Mouse (Mus musculus) frontal cortex, adult (tissue): ENCODE results near the gene Ssh3.

Source experiments
- ATAC-seq: cut with Nextera tagmentation; 2 replicates; pipeline ENCODE4 v1.9.2; 2017; ENCODE audit warnings: mild to moderate bottlenecking, moderate library complexity, mixed read lengths; ENCODE audit not compliant: low TSS enrichment

The Ssh3 gene

DNA sequence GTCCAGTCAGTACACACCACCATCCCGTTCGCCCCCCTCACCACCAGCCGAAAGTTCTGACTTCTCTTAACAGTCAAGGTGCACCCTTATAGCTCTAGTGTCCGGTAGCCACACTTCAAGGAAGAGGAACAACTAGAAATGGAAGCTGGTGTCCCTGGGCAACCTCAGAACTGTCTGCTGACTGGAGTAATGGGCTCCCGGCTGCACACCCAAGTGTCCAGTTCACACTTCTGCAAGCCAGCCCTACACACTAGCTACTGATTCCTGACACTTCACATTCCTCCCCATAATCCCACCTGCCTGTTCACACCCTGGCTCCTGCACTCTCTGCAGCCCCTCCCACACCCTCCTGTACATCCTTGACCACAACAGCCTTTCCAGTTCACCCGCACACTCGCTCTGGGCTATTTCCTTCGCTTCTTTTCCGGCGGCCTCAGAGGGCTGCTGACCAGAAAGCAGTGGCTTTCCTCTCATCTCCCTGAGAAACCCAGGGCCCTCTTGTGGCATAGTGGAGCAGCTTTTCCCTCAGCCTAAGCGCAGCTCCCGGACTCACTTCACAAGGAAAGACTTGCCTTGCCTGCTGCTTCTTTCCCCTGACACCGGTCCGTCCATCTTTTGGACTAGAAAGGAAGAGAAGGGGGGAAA lies 52.8 kb downstream of the Ssh3 start:
- peak; percentile 73; the same call in 1 of the 2 replicates for ATAC-seq

- no peak for ATAC-seq
These were observed 53.5 kb downstream of the Ssh3 start for GRCm38 (mm10) chr19:4215451-4215840.

- no peak for ATAC-seq
These were observed 54.1 kb downstream of the Ssh3 start for GRCm38 (mm10) chr19:4214771-4215450.

GRCm38 (mm10) chr19:4214071-4214770 lies 54.8 kb downstream of the Ssh3 start, which contains the start of the genes Clcf1 and AC109138.7:
TSS of gene Clcf1 (plus strand) at chr19:4214238.
TSS of gene AC109138.7 (plus strand) at chr19:4214357.
- no peak for ATAC-seq

- no peak for ATAC-seq
These were observed 55.4 kb downstream of the Ssh3 start for GRCm38 (mm10) chr19:4213524-4213974.

- ATAC-seq: no peak
These were observed 56.9 kb downstream of the Ssh3 start for GRCm38 (mm10) chr19:4211891-4212588.
